Mouse (Mus musculus) gastrocnemius, adult 8-10 months (tissue): Measurements from ENCODE around the gene Grin3a. TPM values are rescaled to one million over a fixed set of nuclear protein-coding genes. Genes with fewer than 3 reads are reported as not detected.

Experiments used
- DNase-seq, 2 experiments: peaks; one replicate each; pipeline ENCODE4 v3.0.0; 2022; ENCODE audit warnings: low spot score in 2 of 2
- total RNA-seq, 4 experiments: library from RNA; stranded (reverse); gene quantifications; 2 replicates each; pipeline ENCODE4 v1.2.4; 2022

Gene Grin3a
- not detected for total RNA-seq

DNA sequence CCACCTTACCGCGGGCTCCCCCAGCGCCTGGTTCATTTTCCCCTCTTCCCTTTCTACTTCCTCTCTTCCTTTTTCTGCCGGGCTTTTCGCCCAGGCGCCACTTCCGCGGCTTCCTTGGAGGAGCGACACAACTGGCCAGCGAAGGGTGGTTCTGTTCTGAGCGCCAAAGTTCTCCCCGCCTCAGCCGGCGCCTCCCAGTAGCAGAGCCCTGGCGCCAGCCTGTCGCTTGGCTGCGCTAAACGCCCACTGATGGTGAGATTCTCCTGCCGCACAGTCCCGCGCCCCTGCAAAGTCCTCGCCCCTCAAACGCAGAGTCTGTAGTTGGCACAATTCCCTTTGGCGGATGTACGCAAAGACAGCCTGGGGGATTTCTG lies at the start of gene Grin3a:
Gene Grin3a (minus strand): TSS at position 133 of the 374 bp plus-strand sequence.
- DNase-seq, result no peak

DNA sequence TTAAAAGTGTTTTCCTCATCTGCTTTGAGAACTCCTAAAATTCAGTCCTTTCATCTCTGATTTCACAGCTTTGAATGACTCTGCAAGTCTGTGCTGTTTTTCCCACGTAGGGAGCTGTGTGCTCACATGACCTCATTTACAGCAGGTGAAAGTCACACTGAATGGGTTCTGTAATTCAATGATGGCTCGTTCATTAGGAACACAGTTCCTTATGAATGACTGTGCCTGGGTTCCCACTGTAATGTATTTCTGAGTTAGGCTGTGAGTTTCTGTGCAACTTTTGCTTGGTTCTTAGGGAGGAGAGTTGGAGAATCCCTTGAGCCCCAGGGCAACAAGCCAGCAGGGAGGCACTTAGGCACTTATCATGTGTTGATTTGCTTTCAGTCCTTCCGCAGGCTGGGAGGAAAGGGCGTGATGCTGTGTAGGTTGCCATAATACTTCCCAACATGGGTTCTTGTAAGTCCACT lies 46.3 kb upstream of the Grin3a start:
- DNase-seq, result no peak

DNA sequence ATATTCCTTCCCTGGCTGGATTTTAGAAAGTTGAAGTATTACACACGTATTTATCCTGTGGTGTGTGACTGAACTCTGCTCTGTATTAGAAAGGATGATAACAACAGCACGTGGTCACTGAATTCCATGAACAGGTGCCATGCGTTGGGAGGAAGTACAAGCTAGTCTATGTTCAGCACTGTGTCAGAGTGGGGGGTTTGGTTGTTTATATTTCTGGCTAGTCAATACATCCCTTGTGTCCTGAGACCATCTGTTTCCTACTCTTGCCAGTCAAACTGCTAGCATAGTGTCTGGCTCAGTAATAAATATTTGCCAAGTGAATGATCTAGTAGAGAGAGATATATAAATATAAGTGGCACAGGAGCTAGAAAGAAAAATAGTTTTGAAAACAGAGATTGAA lies 31.5 kb upstream of the Grin3a start:
- no peak for DNase-seq

DNA sequence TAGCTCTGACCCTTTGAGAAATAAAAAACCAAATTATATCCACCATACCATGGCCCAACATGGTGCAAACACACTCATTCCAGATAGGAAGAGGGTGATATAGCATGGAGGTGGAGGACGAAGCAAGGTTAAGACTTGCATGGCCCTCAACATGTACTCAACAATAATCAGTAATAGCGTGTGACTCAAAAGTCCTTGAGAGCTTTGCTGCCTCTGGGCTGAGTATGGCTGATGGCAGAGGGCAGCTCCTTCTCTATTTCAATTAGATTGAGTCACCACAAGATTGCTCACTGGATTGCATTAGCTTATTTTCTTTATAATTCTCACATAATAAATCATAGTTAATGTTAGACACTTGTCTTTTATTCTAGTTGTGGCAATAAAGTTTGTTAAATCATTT lies 15.1 kb upstream of the Grin3a start:
- DNase-seq, result no peak

DNA sequence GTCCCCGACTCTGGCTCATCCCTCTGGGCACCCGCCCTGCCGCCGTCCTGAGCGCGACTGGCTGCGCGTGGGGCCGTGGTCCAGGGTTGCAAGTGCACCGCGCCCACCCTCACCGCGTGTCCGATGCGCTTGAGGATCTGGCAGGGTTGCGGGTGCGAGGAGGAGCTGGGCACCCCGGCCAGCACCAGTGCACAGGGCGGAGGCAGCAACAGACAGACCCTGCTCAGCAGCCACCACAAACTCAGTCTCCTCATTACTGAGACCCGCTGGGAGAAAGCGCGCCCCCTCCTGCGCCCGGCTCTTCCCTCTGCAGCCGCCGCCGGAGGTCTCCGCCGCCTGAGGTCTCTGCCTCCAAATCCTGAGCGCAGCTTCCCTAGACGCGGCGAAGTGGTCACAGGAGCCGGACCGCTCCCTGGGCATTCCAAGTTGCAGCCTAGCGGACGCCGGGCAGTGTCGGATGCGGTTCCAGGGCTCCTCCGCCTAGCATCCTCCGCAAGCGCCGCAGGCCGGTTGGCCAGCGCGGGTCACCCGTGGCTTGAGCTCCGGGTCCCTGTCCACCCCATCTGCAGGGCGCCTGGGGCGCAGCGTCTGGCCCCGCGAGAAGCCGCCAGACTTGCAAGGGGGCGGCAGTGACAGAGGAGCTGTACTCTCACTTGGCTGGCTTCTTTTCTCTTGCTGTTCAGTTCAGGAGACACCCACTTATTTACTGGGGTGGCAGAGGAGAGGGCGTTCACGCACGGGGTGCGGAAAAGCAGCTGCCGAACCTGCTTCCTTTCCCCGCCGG lies 524 bp downstream of the Grin3a start:
- DNase-seq, result no peak

DNA sequence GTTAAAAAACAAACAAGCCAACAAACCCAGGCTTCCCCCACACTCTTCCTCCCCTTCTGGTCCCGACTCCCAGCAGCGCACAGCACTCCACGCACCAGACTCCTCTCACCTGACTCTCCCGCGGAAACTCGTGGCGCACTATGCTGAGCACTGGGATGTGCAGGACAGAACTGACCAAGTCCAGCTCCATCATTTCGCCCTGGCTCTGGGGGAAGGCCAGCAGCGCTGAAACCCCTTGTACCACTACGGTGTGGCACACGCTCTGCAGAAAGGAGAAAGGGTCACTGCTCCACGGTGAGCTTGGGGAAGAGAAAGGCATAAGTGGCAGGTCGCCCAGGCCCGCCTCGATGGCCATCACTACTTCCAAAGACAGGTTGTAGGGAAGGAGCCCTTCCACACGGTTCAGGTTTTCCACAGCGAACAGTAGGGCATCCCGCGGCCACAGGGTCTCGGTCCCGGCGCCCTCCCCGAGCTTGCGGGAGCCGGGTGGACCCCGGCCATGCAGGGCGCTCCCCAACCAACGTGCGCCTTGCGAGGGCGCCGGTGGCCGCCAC lies 1.2 kb downstream of the Grin3a start:
- DNase-seq, result no peak

DNA sequence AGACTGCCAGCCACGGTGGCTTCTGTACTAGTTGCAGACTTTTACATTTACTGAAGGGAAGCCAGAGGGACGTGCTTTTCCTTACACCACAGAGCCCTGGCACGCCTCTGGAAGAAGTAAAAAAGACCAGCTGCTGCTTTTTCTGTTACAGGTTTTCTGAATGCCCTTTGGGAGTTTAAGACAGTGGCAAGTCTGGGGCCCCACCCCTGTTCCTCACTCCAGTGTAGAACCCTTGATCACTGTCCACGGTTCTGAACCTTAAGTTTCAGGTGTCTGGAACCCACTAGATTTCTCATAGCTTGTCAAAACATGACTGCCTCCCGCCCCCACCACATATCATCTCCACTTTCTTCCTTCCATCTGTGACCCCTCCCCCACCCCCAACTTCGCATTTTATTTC lies 1.8 kb downstream of the Grin3a start:
- no peak for DNase-seq

DNA sequence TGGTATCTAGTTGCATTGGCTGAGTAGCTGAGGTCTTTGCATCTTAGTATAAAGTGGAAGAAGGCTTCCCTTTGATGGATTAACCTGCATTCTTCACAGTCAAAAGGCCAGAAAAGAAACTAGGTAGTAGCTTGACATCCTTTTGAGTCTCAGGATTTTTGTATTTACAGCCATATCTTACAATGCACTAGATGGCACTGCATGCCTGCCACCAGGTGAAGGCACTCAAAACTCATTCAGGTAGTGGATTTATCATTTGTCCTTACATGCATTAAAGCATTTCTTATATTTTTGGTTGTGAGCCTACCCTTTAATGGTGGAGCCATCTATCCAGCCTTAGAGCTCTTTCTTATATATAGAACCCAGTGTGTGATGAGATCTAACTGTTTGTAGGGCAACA lies 13.5 kb downstream of the Grin3a start:
- DNase-seq, result no peak

DNA sequence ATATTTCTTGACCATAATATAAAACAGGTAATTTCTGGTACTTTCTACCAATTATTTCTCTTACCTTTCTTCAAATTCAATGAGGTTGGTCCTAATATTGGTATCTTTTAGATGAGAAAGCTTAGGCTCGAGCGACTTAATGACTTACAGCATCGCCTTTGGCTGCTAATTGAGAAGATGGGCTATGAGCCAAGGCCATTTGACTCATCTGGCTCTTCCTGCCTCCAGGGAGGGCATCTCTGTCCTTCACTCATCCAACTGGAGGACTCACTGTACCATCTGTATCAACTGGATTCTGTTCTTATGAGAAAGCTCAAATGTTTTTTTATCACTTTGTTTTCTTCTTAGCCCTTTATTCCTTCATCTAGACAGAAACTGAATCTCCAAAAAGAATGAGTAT lies 31.7 kb downstream of the Grin3a start:
- no peak for DNase-seq

DNA sequence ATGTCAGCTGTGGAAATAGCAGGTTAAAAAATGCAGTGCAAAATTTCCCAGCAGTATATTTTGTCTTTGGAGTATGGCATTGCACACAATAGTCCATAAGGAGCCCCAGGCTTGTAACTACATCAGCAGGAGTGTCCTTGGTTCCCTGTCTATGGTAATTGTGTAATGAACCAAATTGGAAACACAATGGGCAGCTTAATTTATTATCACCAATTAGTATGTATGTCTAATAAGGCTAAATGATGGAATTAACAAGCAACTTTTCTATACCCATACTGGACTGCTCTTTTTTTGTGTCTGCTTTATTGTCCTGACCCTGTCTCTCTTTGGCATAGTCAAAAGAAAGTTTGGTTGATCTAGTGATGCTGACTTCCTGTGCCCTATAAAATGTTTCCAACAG lies 38.8 kb downstream of the Grin3a start:
- no peak for DNase-seq

DNA sequence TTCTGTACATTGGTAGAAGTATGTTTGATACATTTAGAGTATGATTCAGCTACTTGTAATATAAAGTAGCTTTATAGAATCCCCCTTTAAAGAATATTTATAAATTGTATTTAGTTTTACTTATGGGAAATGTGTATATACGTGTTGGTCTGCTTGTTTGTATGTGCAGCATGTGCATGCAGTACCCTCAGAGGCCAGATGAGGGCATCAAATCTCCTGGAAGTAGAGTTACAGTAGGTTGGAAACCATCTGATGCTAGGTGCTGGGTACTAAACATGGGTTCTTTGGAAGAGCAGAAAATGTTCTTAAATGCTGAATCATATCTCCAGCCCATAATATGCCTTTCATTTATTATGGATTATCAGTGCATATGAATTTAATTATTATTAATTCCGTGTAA lies 46.2 kb downstream of the Grin3a start:
- DNase-seq, result no peak

DNA sequence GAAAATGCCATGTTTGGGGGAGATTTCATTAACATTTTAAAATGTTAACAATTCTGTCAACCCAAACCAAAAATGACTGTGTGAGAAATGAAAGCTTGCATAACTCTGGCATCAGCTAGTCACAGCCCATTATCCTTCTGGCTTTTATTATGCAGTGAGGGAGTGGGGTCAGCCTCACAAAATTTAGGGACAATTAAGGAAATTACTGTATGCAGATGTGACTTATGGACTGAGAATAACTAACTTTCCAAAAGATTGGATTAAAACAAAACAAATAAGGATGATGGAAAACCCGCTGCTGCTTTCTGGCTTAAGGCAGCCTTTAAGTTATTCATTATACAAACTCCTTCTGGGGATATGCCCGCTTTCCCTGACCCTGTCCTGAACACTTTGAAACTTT lies 56.6 kb downstream of the Grin3a start:
- DNase-seq, result no peak

DNA sequence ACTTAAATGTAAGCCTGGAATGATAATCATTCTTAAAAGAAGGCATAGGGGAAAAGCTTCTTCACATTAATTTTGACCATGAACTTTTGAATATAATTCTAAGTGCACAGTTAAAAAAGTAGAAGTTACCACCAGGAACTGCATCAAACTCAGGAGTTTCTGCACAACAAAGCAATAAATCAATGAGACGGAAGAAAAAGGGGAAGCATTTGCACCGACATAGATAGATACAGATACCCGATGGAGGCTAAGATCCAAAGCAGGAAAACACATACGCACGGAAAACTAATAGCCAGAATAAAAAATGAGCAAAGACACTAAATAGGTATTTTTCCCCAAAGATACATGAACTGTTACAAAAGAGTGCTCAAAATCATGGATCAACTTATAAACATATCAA lies 102.7 kb downstream of the Grin3a start:
- no peak for DNase-seq

DNA sequence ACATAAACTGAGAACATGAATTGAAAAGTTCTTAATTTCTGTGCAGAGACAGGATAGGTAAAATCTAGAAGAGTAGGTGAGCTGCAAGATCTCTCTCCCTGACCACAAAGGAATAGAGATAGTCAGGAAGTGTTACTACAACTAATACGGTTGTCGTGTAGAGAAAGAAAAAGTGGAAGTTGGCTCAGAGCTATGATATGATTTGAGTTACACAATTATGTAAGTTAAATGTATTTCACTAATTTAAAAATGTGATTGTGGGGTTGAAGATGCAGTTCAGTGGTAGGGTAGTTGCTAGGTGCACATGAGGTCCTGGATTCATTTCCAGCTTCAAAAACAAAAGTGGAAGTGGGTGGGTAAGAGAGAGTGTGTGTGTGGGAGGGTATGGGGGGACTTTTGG lies 103.6 kb downstream of the Grin3a start:
- DNase-seq, result no peak

DNA sequence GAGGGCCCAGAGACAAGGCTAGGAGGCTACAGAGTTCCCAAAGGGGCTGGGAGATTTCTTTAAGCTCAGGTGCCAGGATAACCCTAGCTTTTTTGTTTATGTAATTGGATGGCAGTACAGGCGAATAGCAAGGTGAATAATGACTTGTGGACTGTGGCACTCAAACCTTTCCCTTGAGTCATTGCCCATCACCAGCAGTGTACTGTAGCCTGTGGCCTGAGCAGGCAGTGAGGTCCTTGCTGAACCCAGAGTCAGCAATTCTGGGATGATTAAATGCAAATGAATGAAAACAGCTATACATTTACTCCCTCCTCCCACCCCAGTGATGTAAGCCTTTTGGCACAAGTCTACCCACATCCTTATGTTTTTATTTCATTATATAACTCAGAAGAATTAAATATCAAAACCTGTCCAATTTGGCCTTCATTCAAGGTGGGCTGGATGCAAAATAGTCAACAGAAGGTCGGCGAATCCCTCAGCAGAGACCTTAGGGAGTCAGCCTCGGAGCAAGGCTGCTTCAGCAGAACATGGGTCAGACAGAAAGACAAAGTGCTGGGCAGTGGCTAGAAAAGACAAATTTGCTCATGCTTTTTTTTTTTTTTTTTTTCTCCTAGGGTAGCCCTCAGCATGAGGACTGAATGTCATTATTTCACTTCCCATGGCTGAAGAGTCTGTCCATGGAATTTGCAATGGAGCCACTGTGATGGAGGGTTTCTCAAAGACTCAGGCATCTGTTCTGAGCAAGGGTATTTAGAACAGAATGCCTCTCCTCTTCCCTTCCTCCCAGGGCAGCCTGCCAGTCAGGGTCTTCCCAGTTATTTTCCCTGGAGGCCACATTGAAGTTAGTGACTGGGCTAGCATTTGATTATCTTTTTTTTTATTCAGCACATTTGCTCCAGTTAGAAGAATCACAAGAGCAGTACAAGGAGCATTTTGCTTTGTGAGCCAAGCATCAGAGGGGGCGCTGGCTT lies 104.5 kb downstream of the Grin3a start:
- DNase-seq, result no peak

DNA sequence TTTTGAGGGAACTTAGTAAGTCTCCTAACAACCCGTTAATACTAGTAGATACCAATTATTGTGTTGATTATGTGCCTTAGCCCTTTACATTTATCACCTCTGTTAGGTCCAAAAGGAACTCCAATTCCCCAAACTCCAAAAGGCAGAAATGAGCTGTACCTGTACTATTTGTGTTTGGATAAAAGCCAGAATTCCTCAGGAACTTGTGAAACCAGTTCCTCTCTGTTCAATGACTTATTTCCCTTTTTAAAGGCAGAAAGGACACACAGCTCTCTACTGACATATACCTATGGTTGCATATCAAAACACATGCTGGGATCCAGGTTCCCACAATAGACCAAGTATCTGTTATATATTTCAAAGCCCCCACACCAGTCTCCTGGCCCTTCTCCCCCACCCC lies 106.0 kb downstream of the Grin3a start:
- no peak for DNase-seq

DNA sequence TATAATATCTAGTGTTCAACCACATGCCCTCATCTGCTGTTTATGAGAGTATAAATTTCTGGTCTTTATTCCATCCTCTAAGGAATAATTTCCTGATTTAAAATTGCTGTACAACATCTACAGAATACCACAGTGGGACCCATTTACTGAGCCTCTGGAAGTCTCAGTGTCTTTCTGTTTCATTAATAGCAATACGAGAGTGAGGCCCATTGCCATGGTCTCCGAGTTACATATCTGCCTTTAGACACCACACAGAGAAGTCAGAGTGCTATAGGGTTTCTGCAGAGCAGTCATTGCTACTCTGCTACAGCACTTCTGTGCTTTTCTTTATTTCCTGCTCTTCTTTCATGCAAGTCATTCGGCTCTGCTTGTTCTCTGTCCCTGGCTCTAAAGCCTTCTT lies 116.2 kb downstream of the Grin3a start:
- no peak for DNase-seq

DNA sequence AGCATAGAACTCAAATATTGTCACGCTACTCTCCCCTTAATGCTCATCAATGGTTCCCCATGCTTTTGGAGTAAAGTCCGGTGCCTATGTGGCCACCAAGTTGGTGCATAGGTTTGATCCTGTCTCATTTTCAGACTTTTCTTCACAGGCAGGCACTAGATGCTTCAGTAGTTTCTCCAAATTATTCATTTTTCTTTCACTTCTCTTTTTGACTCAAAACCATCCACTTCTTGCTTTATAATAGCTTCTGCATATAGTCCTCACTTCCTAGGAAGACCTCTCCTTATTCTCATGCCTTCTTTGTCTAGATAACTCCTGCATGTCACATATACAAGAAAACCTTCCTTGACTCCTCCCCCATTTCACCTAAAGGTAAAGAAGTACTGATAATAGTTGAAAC lies 121.6 kb downstream of the Grin3a start:
- DNase-seq, result no peak

DNA sequence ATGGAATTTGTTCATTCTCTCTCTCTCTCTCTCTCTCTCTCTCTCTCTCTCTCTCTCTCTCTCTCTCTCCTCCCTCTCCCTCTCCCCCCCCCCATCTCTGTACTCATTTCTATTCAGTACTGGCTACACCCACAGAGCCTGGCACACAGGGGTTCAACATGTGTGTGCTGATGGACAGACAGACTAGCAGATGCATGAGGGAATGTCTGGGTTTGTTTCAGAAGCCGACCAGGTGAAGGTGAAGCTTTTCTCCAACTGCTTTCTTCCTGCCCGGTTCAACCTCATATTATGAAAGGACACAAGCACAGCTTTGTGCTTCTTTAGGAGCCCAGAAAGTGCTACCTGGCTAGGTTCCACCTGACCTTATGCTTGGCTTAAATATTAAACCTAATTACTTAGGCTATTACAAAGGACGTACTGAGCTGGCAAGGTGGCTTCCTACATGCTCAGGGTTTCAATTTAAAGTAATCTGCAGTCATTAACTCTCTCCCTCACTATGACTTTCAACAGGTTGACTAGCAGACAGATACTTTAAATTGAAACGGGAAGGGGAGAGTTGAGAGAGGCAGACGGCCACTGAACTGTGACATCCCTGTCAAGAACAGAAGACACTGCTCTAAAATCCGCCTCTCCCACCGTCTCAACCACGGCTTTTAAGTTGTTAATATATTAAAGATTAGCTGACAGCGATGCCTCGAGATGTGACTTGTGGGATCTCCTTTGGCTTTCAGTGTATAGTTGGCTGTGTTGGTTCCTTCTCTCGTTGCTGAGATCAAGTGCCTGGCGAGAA lies 153.9 kb downstream of the Grin3a start:
- no peak for DNase-seq

DNA sequence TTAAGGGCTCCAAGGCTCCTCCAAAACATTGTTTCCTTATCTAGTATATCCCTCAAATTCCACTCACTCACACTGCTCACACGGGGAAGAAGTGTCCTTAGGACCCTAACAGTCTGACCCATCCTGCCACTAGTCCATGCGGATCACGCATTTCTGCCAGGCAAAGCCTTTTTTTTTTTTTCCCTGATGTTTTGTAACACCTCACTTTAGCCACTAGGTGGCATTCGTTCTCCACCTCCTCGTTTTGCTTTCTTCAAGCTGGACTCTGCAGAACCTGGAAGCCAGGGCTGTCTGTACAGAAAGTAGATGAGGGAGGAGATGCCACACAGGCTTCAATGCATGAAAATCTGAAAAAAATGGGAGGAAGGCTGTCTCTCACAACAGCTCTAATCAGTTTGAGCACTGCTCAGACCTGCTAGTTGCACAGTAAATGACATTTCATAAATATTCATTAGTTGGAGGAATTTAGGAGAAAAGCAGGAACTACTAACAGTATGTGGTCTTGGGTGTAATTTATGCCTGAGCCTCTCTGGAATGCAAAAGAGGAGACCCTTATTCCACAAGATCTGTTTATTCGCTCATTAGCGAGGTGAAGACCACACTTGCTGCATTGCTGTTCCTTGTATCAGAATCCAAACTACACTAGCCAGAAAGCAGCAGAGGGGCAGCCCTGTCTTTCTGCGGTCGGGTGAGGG lies 156.8 kb downstream of the Grin3a start:
- no peak for DNase-seq

DNA sequence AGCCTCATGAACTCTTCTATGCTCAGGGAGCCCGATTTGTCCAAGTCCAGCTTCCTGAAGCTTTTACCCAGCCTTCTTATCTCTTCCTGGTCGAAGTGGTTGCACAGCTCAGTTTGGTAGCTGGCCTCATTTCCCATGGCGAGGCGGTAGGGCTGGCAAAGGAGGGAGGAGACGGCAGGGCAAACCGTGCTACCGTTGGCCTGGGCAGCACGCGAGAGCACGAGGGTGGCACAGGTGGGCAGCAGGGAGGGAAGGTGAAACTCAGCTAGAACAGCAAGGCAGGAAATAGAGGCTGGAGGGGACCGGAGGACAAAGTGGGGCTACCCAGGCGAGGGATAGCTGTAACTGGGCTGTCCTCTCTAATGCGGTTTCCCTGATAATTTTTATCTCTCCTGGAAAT lies 163.7 kb downstream of the Grin3a start, which contains the start of gene Ppp3r2:
Gene Ppp3r2 (minus strand): TSS at position 213 of the 400 bp plus-strand sequence.
- DNase-seq, result no peak
